Mouse (Mus musculus) lung, postnatal 0 days (tissue): ENCODE results near the gene Palm2. TPM values are rescaled to one million over a fixed set of nuclear protein-coding genes. Genes with fewer than 3 reads are reported as not detected.
A peak's percentile ranks its signal among the peaks of the same experiment; 100 is the strongest.

Experiments
- ATAC-seq: fragments of 200-750 bp; cut with Nextera tagmentation; 2 replicates; pipeline ENCODE4 v1.8.0; 2017; ENCODE audit warnings: moderate library complexity
- DNase-seq: peaks from one replicate; pipeline ENCODE4 v3.0.0-alpha.2; 2016; ENCODE audit warnings: low spot score
- H3K27ac ChIP-seq: fragments of 300-500 bp; sonication (generic); 2 replicates; pipeline ENCODE4 v1.5.1; 2014; ENCODE audit warnings: antibody characterized with exemption, mild to moderate bottlenecking, low read length, mixed read lengths
- H3K27me3 ChIP-seq: fragments of 300-500 bp; sonication (generic); replicated peaks from 2 replicates; pipeline ENCODE4 v1.6.1; 2014; ENCODE audit warnings: low read length, mixed read lengths; ENCODE audit not compliant: insufficient read depth
- H3K36me3 ChIP-seq: fragments of 300-500 bp; sonication (generic); 2 replicates; pipeline ENCODE4 v1.6.1; 2014; ENCODE audit warnings: low read length, mixed read lengths; ENCODE audit not compliant: insufficient read depth
- H3K4me1 ChIP-seq: fragments of 300-500 bp; sonication (generic); 2 replicates; pipeline ENCODE4 v1.6.1; 2014; ENCODE audit warnings: antibody characterized with exemption, low read depth, low read length, mixed read lengths; ENCODE audit not compliant: insufficient read depth
- H3K4me2 ChIP-seq: fragments of 300-500 bp; sonication (generic); replicated peaks from 2 replicates; pipeline ENCODE4 v1.6.1; 2014; ENCODE audit warnings: low read depth, mild to moderate bottlenecking, low read length, moderate library complexity, mixed read lengths
- H3K4me3 ChIP-seq: fragments of 300-500 bp; sonication (generic); 2 replicates; pipeline ENCODE4 v1.5.1; 2014; ENCODE audit warnings: low read depth, low read length
- H3K9ac ChIP-seq: fragments of 300-500 bp; sonication (generic); replicated peaks from 2 replicates; pipeline ENCODE4 v1.6.1; 2014; ENCODE audit warnings: low read depth, mild to moderate bottlenecking
- H3K9me3 ChIP-seq: fragments of 300-500 bp; sonication (generic); 2 replicates; pipeline ENCODE4 v1.6.1; 2016; ENCODE audit warnings: low read length, mixed read lengths
- CTCF ChIP-seq: IDR thresholded peaks from 2 replicates; pipeline ENCODE4 v1.5.1; 2016; ENCODE audit warnings: antibody characterized with exemption, mild to moderate bottlenecking
- EP300 ChIP-seq: IDR thresholded peaks from 2 replicates; pipeline ENCODE4 v1.6.1; 2016; ENCODE audit warnings: antibody characterized with exemption, mild to moderate bottlenecking, control low read depth
- WGBS: fragments of 180-500 bp; shearing (Covaris S2); extraction: QIAGEN DNeasy Blood & Tissue Kit; methylation state at CpG from one replicate; pipeline ENCODE4 v1.1.7; 2014; 5-methylcytosine and 5-hydroxymethylcytosine counted together
- polyA plus RNA-seq: library from polyadenylated mRNA; unstranded; fragments of >200 nt; fragmentation: Nextera tagmentation; extraction: Ambion mirVana; gene quantifications from 2 replicates; pipeline ENCODE4 v1.2.1, GENCODE M21; 2015

Palm2 gene
- polyA plus RNA-seq, 1 experiment from 2014 or later = 1.9 TPM

- Histone ChIP-seq H3K4me3 (no peak overlapping the region), H3K9ac (no peak overlapping the region), H3K27ac (no peak overlapping the region), H3K9me3 (no peaks in the 10 kb centered on the region), H3K4me2 (no peak overlapping the region), H3K4me1 (no peaks in the 10 kb centered on the region), H3K36me3 (no peaks in the 10 kb centered on the region), H3K27me3 (no peaks in the 10 kb centered on the region)
- no peak for TF ChIP-seq EP300
- peak; percentile 82 for TF ChIP-seq CTCF
- DNase-seq (peak; percentile 78), ATAC-seq (peak; percentile 57; the same call in 1 of the 2 replicates)
- 29% methylated on average over 3 of the region's 3 CpGs for WGBS
Measured at GRCm38 (mm10) chr4:57451896-57452295, 17.8 kb downstream of the Palm2 start.

GRCm38 (mm10) chr4:57452661-57453060, 18.6 kb downstream of the Palm2 start:
- no peak overlapping the region for H3K9ac ChIP-seq
- no peak overlapping the region for H3K4me3 ChIP-seq
- H3K27ac ChIP-seq = no peak overlapping the region
- ATAC-seq (no peak), DNase-seq (no peak)
- TF ChIP-seq CTCF = no peak
- no peak for TF ChIP-seq EP300
- no peaks in the 10 kb centered on the region for H3K27me3 ChIP-seq
- no peak overlapping the region for H3K4me2 ChIP-seq
- no peaks in the 10 kb centered on the region for H3K9me3 ChIP-seq
- 95% methylated on average over 5 of the region's 5 CpGs for WGBS
- H3K4me1 ChIP-seq = no peaks in the 10 kb centered on the region
- no peaks in the 10 kb centered on the region for H3K36me3 ChIP-seq

GRCm38 (mm10) chr4:57462378-57462777, 28.3 kb downstream of the Palm2 start:
- 37% methylated on average over 2 of the region's 3 CpGs for WGBS
- H3K36me3 ChIP-seq = no peaks in the 10 kb centered on the region
- no peak overlapping the region for H3K4me2 ChIP-seq
- H3K4me1 ChIP-seq = no peaks in the 10 kb centered on the region
- DNase-seq (no peak), ATAC-seq (no peak)
- TF ChIP-seq EP300 = no peak
- peak; percentile 69 for TF ChIP-seq CTCF
- no peak overlapping the region for H3K9ac ChIP-seq
- no peaks in the 10 kb centered on the region for H3K27me3 ChIP-seq
- no peak overlapping the region for H3K27ac ChIP-seq
- H3K4me3 ChIP-seq = no peak overlapping the region
- no peaks in the 10 kb centered on the region for H3K9me3 ChIP-seq

- 81% methylated on average over 7 of the region's 7 CpGs for WGBS
- Histone ChIP-seq H3K9ac (no peak overlapping the region), H3K27ac (no peak overlapping the region), H3K9me3 (no peaks in the 10 kb centered on the region), H3K36me3 (no peaks in the 10 kb centered on the region), H3K4me3 (no peak overlapping the region), H3K27me3 (no peaks in the 10 kb centered on the region), H3K4me2 (no peak overlapping the region), H3K4me1 (no peaks in the 10 kb centered on the region)
- DNase-seq (no peak), ATAC-seq (no peak)
- TF ChIP-seq CTCF (no peak), EP300 (no peak)
Measured at GRCm38 (mm10) chr4:57482435-57482834, 48.4 kb downstream of the Palm2 start.

- H3K4me3 ChIP-seq = no peak overlapping the region
- DNase-seq (no peak), ATAC-seq (no peak)
- H3K9ac ChIP-seq = no peak overlapping the region
- no peaks in the 10 kb centered on the region for H3K4me1 ChIP-seq
- no peak overlapping the region for H3K27ac ChIP-seq
- no peaks in the 10 kb centered on the region for H3K9me3 ChIP-seq
- 86% methylated on average over 3 of the region's 3 CpGs for WGBS
- H3K27me3 ChIP-seq = no peaks in the 10 kb centered on the region
- TF ChIP-seq CTCF (no peak), EP300 (no peak)
- no peak overlapping the region for H3K4me2 ChIP-seq
- H3K36me3 ChIP-seq = no peaks in the 10 kb centered on the region
Measured at GRCm38 (mm10) chr4:57486392-57486791, 52.3 kb downstream of the Palm2 start.

GRCm38 (mm10) chr4:57489887-57490286, 55.8 kb downstream of the Palm2 start:
- no peaks in the 10 kb centered on the region for H3K27me3 ChIP-seq
- H3K4me1 ChIP-seq = no peaks in the 10 kb centered on the region
- no peak overlapping the region for H3K4me3 ChIP-seq
- peak; percentile 31; the same call in 1 of the 2 replicates for TF ChIP-seq CTCF
- TF ChIP-seq EP300 = peak; percentile 53; the same call in 1 of the 2 replicates
- H3K36me3 ChIP-seq = no peaks in the 10 kb centered on the region
- no peak overlapping the region for H3K9ac ChIP-seq
- peak; percentile 77 for DNase-seq
- H3K27ac ChIP-seq = no peak overlapping the region
- H3K4me2 ChIP-seq = no peak overlapping the region
- H3K9me3 ChIP-seq = no peaks in the 10 kb centered on the region
- ATAC-seq = peak; percentile 53
- WGBS = 59% methylated on average over 6 of the region's 6 CpGs

GRCm38 (mm10) chr4:57504792-57505191, 70.7 kb downstream of the Palm2 start:
- Histone ChIP-seq H3K27me3 (no peaks in the 10 kb centered on the region), H3K4me3 (no peak overlapping the region), H3K9ac (no peak overlapping the region), H3K27ac (no peak overlapping the region), H3K4me1 (no peaks in the 10 kb centered on the region), H3K9me3 (no peaks in the 10 kb centered on the region), H3K4me2 (no peak overlapping the region), H3K36me3 (no peaks in the 10 kb centered on the region)
- no peak for DNase-seq
- TF ChIP-seq EP300 (no peak), CTCF (no peak)
- 81% methylated on average over 6 of the region's 6 CpGs for WGBS
- ATAC-seq = no peak
